Mouse (Mus musculus) bone marrow, adult 2 months (tissue): ENCODE data around the gene Hivep1.

Experiments
- CTCF ChIP-seq: fragments of 200-500 bp; IDR thresholded peaks from 2 replicates; pipeline ENCODE4 v1.5.1; 2011; ENCODE audit warnings: low read length, control low read depth; ENCODE audit not compliant: control insufficient read depth, insufficient read depth
- POLR2A ChIP-seq: fragments of 200-500 bp; IDR thresholded peaks from 2 replicates; pipeline ENCODE4 v1.6.1; 2011; ENCODE audit warnings: low read depth, mild to moderate bottlenecking, control low read depth, low read length, borderline replicate concordance; ENCODE audit not compliant: control insufficient read depth

DNA sequence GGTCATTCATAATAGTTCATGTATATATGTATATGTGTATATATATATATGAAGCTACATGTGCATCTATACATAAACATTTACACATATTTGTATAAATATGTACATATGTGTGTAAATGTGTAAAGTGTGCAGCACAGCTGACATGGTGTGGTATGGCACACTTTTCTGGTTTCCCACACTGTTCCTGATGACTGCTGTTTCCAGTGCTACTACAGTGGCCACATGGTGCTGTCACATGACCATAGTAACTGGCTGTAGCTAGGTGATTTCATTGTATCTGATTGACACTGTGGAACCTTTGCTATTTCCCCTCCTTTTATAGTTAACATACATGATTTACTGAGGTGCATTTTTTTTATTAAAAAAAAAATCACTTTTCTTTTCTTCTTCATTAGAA is 45.3 kb downstream of the Hivep1 start:
- TF ChIP-seq CTCF, result no peak
- no peak for TF ChIP-seq POLR2A
